Mouse (Mus musculus): ENCODE measurements around the gene Tmem121. TPM values are rescaled to one million over a fixed set of nuclear protein-coding genes. Genes with fewer than 3 reads are reported as not detected.

The Tmem121 gene
- 1 to 10 TPM; 4.8 to 7.3 TPM for total RNA-seq (2021)
- long read RNA-seq, experiment 1, partial matches to known transcripts: 0 of 1 reads
- long read RNA-seq, experiment 1, other reads (novel, unspliced or antisense): 0 of 1 reads
- long read RNA-seq, experiment 2, transcript Tmem121-201 (2 exons, 1,574 nt): major isoform, 6 of 7 reads
- long read RNA-seq, experiment 2, partial matches to known transcripts: 0 of 7 reads
- long read RNA-seq, experiment 2, other reads (novel, unspliced or antisense): 1 of 7 reads

DNA sequence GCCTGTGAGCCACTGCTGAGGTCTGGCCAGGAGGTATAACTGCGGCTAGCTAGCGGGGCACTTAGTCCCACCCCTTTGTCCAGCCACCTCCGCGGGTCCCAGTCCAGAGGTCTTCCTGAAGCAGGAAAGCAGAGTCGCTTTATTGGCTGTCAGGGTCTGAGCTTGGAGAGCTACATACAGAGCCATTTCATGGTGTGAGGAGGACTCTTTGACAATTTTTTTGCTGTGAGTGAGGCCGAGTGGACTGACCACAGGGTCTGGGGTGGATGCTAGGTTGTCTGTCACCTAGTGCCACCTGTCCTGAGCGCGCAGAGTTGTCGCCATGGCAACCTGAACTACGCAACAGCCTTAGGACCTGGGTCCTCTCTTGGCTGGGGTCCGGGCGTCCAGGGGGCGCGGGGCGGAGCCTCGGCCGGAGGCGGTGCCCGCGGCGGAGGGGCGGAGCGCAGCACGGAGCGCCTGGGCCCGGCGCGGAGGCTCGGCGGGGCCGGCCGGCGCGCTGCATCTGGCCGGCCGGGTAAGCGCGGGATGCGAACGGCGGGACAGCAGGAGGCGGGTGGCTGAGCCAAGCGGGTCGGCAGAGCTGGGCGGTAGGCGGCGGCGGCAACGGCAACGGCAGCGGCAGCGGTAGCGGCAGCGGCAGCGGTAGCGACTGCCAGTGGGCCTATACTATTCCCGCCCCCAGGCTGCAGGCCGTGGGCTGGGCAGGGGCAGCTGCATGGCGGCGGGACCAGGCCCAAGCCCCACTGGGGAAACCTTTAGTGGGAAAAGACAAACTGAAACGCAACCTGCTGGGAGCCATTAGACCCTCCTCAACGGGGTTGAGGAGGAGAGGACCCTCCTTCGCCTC is at the start of gene Tmem121:
Tmem121 (plus strand) TSS at position 489 of the 850 bp plus-strand sequence.
- no peak for DNase-seq (ENCODE audit: low spot score in 2 of 2)

DNA sequence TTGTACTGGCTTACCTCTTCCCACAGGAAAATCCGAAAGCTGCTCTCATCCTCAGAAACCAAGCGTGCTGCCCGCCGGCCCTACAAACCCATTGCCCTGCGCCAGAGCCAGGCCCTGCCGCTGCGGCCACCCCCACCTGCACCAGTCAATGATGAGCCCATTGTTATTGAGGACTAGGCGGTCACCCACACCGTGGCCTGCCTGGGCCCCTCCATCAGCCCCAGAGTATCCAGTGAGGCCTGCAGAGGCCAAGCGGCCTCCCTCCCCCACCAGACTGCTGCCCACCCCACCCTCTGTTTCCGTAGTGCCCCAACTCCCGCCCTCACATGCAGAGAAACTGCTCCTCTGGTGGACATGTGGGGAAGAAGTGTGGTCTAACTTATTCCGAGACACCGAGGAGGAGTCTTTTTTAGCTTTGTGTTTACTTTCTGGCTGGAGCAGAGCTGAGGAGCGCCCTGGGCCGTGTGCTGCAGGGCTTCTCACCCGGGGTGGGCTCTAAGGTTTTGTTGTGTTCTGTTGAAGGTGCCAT is 49.2 kb upstream of the Tmem121 start:
- DNase-seq (ENCODE audit: low spot score in 2 of 2): no peak

- no peak for DNase-seq (ENCODE audit: low spot score in 2 of 2)
These were observed 48.2 kb upstream of the Tmem121 start for GRCm38 (mm10) chr12:113137260-113138213.

- no peak for DNase-seq (ENCODE audit: low spot score in 2 of 2)
These were observed 47.4 kb upstream of the Tmem121 start for GRCm38 (mm10) chr12:113138291-113138690.

DNA sequence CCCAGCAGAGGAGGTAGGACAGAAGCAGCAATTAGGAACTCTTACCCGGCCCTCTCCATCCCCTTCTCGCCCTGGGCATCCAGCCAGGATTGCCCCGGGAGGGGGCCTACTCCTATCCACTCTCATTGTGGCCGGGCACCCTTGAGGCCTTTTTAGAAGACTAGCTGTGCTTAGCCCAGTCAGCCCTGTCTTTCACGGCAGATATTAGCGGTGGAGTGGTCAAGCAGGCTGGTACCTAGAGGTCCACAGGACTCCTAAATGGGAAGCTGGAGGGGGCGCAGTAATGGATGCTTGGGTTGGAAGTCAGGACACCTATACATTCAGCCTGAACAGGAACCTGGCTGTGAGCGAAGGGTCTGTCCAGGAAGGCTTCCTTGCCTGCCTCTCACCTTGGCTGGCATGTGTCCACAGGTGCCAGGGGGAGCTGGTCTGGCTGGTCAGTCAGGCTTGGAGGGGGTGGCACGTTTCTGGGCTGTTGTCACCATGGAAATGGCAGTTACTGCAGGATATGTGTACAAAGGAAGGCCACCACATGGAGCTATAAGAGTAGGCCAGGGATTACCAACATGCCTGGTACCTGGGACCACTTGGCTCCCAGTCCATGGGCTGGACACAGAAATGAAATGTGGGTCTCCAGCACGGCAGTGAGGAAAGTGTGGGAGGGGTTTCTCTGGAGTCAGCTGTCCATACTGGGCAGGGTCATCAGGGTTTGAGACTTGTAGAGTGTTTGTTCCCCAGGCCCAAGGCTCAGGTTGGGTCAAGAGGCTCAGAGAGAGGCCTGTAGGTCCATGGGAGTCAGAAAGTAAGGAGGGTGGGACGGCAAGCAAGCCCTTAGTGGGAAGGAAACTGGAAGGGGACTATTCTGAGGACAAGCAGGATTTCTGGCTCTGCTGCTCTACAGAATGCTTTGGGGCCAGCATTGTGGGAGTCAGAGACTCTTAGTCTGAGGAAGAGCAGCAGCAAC is 46.5 kb upstream of the Tmem121 start:
- no peak for DNase-seq (ENCODE audit: low spot score in 2 of 2)

DNA sequence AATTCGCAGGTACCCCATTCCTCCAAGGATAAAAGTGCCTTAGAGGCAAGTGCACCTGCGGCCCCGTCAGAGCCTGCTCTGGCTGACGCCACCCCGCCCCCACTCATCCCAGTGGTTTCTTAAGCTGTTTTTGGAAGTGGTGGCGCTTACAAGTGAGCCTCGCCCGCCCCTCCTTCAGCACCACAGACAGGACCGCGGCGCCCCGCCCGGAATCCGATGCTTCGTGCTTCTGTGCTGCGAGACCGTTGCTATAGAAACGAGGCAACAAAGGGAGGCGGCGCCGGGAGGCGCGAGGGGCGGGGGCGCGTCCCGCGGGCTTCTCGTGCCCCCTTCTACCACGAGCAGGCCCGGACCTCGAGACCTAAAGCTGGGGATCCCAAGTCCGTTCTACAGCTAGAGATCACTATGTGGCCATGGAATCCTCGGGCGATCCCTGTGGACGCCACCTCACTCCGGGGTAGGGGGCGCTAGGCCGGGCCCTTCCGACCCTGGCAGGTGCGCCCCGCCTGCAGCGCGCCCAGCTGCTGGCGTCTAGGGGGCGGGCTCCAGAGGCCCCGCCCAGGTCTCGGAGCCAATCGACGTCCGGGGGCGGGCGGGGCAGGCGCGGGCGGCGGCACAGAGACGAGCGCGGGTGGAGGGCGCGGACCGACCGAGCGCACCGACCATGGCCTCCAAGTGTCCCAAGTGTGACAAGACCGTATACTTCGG is 45.7 kb upstream of the Tmem121 start, which contains the start of gene Crip2:
Crip2 (plus strand) TSS at position 329 of the 708 bp plus-strand sequence.
- DNase-seq (ENCODE audit: low spot score in 2 of 2): peak; percentile 57 to 66

- DNase-seq (ENCODE audit: low spot score in 2 of 2): peak in 1 of 2 experiments; percentile 34
These were observed 44.9 kb upstream of the Tmem121 start for GRCm38 (mm10) chr12:113140616-113141411.

DNA sequence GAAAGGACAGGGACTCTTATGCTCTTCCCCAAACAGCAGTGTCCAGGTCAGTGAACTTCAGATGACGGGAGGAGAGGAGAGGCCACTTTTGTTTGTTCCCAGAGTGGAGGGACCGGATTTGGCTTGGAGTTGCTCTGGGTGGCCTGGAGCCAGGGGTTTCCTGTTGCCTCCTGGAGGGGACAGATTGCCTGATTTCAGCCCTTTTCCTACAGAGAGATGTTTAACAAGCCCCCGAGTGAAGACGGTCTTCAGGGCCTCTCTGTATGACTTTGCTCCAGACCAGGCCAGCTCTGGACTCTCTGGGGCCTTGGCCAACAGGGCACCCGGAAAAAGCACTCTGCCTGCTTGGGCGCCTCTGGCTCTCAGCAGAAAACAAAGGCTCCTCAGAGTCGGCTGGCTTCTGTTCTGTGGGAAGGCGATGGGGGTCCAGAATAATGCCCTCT is 44.2 kb upstream of the Tmem121 start:
- peak in 1 of 2 experiments; percentile 9 for DNase-seq (ENCODE audit: low spot score in 2 of 2)

- DNase-seq (ENCODE audit: low spot score in 2 of 2): peak in 1 of 2 experiments; percentile 30
These were observed 43.4 kb upstream of the Tmem121 start for GRCm38 (mm10) chr12:113142021-113142975.

- DNase-seq (ENCODE audit: low spot score in 2 of 2): no peak
These were observed 42.6 kb upstream of the Tmem121 start for GRCm38 (mm10) chr12:113143164-113143563.

- no peak for DNase-seq (ENCODE audit: low spot score in 2 of 2)
These were observed 41.6 kb upstream of the Tmem121 start for GRCm38 (mm10) chr12:113144001-113144756.

GRCm38 (mm10) chr12:113144886-113145285 is 40.8 kb upstream of the Tmem121 start:
- no peak for DNase-seq (ENCODE audit: low spot score in 2 of 2)

- DNase-seq (ENCODE audit: low spot score in 2 of 2): no peak
These were observed 40.1 kb upstream of the Tmem121 start for GRCm38 (mm10) chr12:113145591-113145990.

DNA sequence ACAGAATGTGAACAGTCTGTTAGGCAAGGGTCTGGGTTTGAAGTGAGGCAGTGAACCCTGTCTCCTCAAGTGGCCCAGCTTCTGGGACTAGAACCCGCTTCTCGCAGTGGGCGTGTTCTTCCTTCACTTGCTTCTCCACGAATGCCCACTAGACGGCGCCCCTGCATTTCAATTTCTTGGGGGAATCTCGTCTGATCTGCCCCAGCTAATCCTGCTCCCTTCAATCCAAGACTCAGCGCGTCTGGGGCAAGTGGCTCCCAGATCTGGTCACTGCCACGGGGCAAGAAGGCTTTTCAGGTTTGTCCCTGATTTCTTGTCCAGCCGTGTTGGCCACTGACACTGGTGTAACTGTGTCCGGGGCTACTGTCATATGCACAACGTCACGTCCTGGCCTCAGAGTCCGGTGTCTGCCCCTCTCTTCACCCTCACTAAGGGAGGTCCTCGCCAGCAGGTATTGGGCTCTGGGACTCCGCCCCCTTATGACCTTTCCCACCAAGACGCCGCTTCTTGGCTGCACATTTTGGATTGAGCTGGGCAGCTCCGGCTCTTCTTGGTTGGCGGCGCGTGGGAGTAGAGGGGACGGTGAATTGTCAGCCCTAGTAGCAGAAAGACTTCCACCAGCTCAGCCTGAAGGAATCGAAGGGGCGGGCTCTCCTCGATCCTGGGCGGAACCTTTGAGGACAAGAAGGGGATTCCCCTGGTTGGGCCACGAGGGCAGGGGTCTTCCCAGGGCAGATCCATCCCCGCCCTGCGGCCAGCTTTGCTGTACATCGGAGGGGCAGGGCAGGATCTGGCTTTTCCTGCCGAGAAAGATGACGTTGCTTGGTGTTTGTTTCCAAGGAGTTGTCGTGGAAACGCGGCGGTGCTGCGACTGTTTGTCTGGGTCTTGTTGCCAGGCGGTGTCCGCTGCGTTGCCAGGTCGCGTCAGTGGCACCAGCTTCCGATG is 39.3 kb upstream of the Tmem121 start, which contains the start of gene Crip1:
Crip1 (plus strand) TSS at position 205 of the 946 bp plus-strand sequence.
- peak; percentile 68 to 81 for DNase-seq (ENCODE audit: low spot score in 2 of 2)

DNA sequence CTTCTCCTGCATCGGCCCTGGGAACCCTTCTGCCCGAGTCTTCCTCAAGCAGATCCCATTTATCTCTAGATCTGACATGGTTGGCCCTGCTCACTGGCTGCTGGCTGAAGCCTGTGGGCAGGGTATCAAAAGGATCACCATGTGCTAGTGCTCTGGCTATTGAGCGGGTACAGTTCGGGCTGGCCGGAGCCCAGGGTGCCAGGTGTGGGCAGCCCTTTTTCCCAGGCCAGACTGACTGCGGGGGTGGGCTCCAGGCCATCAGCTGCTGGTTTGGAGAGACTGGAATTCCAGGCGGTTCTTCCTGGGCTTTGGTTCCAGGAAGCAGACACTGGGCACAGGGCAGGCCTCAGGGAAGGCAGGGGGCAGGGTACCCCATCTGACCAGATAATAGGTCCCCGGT is 38.2 kb upstream of the Tmem121 start:
- no peak for DNase-seq (ENCODE audit: low spot score in 2 of 2)
